Mouse (Mus musculus): ENCODE results near the gene Twist2. TPM values are rescaled to one million over a fixed set of nuclear protein-coding genes. Genes with fewer than 3 reads are reported as not detected.

The Twist2 gene
- polyA plus RNA-seq, 1 experiment from 2014 or later: 40.2 TPM

GRCm38 (mm10) chr1:91823530-91823929 lies 22.3 kb downstream of the Twist2 start:
- Histone ChIP-seq H3K4me1 (peaks cover 69% of the 10 kb centered on the region), H3K9me3 (replicated peaks) (no peaks in the 10 kb centered on the region), H3K4me3 (no peak overlapping the region), H3K27ac (peak overlapping the region; percentile 26; the same call in 1 of the 2 replicates), H3K27me3 (ENCODE audit: low read depth, poor library complexity, severe bottlenecking) (no peaks in the 10 kb centered on the region), H3K36me3 (peaks cover 5% of the 10 kb centered on the region; the same call in 1 of the 2 replicates)
- 26% methylated on average over 3 of the region's 3 CpGs for WGBS
- no peak for DNase-seq (ENCODE audit: low spot score)

GRCm38 (mm10) chr1:91823951-91824350 lies 22.7 kb downstream of the Twist2 start:
- Histone ChIP-seq H3K9me3 (replicated peaks) (no peaks in the 10 kb centered on the region), H3K27me3 (ENCODE audit: low read depth, poor library complexity, severe bottlenecking) (no peaks in the 10 kb centered on the region), H3K36me3 (peaks cover 4% of the 10 kb centered on the region; the same call in 1 of the 2 replicates), H3K4me1 (peaks cover 69% of the 10 kb centered on the region), H3K27ac (no peak overlapping the region), H3K4me3 (no peak overlapping the region)
- WGBS: 90% methylated on average over 7 of the region's 7 CpGs
- DNase-seq (ENCODE audit: low spot score): no peak

DNA sequence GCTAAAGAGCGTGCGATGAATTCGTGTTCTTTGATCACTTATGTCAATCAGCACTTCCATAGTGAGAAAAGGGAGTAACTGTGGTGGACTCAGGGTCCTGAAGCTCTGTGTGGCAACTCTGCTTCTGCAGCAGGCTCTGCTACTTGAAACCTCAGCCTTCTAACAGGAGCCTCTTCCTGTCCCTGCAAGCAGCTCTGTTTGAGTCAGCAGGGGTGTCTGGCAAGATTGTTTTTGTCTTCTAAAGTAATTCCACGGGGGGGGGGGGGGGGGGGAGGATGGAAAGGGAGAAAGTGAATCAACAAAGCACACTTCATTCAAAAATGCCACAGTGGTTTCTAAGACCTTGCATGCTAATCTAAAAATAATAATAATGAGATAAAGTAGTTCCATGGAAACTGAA lies 24.0 kb downstream of the Twist2 start:
- WGBS: 48% methylated on average over 4 of the region's 4 CpGs
- H3K36me3 ChIP-seq: peaks cover 4% of the 10 kb centered on the region; the same call in 1 of the 2 replicates
- H3K27ac ChIP-seq: no peak overlapping the region

GRCm38 (mm10) chr1:91831978-91832377 lies 30.7 kb downstream of the Twist2 start:
- no peak overlapping the region for H3K27ac ChIP-seq
- WGBS: 92% methylated on average over 7 of the region's 7 CpGs

More for the DNA sequence above, 24.0 kb downstream of the Twist2 start:
- no peak for DNase-seq (ENCODE audit: low spot score)
- H3K9me3 ChIP-seq (replicated peaks): no peaks in the 10 kb centered on the region
- H3K4me3 ChIP-seq: no peak overlapping the region
- H3K4me1 ChIP-seq: peaks cover 65% of the 10 kb centered on the region
- H3K27me3 ChIP-seq (ENCODE audit: low read depth, poor library complexity, severe bottlenecking): no peaks in the 10 kb centered on the region

GRCm38 (mm10) chr1:91839557-91839956 lies 38.3 kb downstream of the Twist2 start:
- Histone ChIP-seq H3K9me3 (replicated peaks) (no peaks in the 10 kb centered on the region), H3K4me1 (peaks cover 57% of the 10 kb centered on the region), H3K27ac (peak overlapping the region; percentile 65), H3K36me3 (peaks cover 23% of the 10 kb centered on the region), H3K4me3 (no peak overlapping the region), H3K27me3 (ENCODE audit: low read depth, poor library complexity, severe bottlenecking) (no peaks in the 10 kb centered on the region)
- 76% methylated on average over 6 of the region's 6 CpGs for WGBS
- DNase-seq (ENCODE audit: low spot score): no peak

More at GRCm38 (mm10) chr1:91831978-91832377, 30.7 kb downstream of the Twist2 start:
- peaks cover 20% of the 10 kb centered on the region; the same call in 1 of the 2 replicates for H3K36me3 ChIP-seq
- no peak for DNase-seq (ENCODE audit: low spot score)
- peaks cover 52% of the 10 kb centered on the region for H3K4me1 ChIP-seq
- H3K4me3 ChIP-seq: no peak overlapping the region
- H3K9me3 ChIP-seq (replicated peaks): no peaks in the 10 kb centered on the region
- no peaks in the 10 kb centered on the region for H3K27me3 ChIP-seq (ENCODE audit: low read depth, poor library complexity, severe bottlenecking)

DNA sequence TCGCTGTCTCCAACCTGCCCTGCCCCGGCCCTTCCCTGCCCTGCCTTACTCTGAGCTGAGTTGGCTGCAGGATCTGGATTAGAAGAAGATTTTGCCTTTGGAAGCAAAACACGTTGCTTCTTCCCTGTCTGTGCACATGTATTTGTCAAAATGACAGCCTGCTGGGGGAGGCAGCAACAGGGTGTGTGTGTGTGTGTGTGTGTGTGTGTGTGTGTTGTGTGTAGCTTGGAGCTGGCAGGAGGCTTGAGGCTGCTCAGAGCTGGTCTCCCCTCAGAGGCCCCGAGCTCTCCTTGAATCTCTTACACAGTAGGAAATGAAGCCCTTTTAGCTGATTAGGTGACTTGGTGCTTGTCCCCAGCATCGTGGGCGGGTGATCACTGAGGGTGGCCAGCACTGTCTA lies 38.7 kb downstream of the Twist2 start:
- H3K36me3 ChIP-seq: peaks cover 23% of the 10 kb centered on the region
- no peak overlapping the region for H3K4me3 ChIP-seq
- DNase-seq (ENCODE audit: low spot score): no peak
- H3K27ac ChIP-seq: peak overlapping the region; percentile 65
- H3K9me3 ChIP-seq (replicated peaks): no peaks in the 10 kb centered on the region
- peaks cover 61% of the 10 kb centered on the region for H3K4me1 ChIP-seq
- WGBS: 84% methylated on average over 6 of the region's 6 CpGs
- H3K27me3 ChIP-seq (ENCODE audit: low read depth, poor library complexity, severe bottlenecking): no peaks in the 10 kb centered on the region

DNA sequence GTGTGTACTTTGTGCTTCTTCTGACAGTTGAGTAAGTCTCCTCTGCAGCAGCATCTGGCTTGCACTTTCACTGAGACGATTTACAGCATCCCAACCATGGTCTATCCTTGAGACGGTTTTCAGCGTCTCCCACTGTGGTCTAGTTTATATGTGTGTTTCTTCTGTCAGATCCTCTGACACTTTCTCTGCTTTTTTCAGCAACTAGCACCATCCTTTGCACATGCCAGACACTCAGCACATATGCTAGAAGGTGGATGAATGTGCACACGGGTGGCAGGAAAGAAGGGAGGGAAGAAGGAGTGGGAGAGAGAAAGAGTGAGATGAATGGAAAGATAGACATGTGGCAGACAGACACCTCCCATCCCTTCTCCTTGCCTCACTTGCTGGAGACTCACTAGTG lies 43.0 kb downstream of the Twist2 start:
- H3K4me3 ChIP-seq: no peak overlapping the region
- H3K36me3 ChIP-seq: peaks cover 42% of the 10 kb centered on the region
- peak overlapping the region; percentile 79 for H3K27ac ChIP-seq
- peaks cover 44% of the 10 kb centered on the region for H3K4me1 ChIP-seq
- H3K9me3 ChIP-seq (replicated peaks): no peaks in the 10 kb centered on the region
- H3K27me3 ChIP-seq (ENCODE audit: low read depth, poor library complexity, severe bottlenecking): no peaks in the 10 kb centered on the region
- no peak for DNase-seq (ENCODE audit: low spot score)
- WGBS: 34% methylated on average over 4 of the region's 4 CpGs

GRCm38 (mm10) chr1:91844681-91845379 lies 43.6 kb downstream of the Twist2 start:
- peak; percentile 78 for DNase-seq (ENCODE audit: low spot score)
- H3K9me3 ChIP-seq (replicated peaks): no peaks in the 10 kb centered on the region
- H3K27ac ChIP-seq: peak overlapping the region; percentile 79
- 37% methylated on average over 8 of the region's 8 CpGs for WGBS
- no peaks in the 10 kb centered on the region for H3K27me3 ChIP-seq (ENCODE audit: low read depth, poor library complexity, severe bottlenecking)
- H3K4me1 ChIP-seq: peaks cover 38% of the 10 kb centered on the region
- H3K4me3 ChIP-seq: no peak overlapping the region
- H3K36me3 ChIP-seq: peaks cover 47% of the 10 kb centered on the region

- Histone ChIP-seq H3K27ac (peak overlapping the region; percentile 79), H3K36me3 (peaks cover 50% of the 10 kb centered on the region), H3K27me3 (ENCODE audit: low read depth, poor library complexity, severe bottlenecking) (no peaks in the 10 kb centered on the region), H3K4me1 (peaks cover 31% of the 10 kb centered on the region), H3K9me3 (replicated peaks) (no peaks in the 10 kb centered on the region), H3K4me3 (no peak overlapping the region)
- WGBS: 83% methylated on average over 9 of the region's 9 CpGs
- DNase-seq (ENCODE audit: low spot score): no peak
Observed at GRCm38 (mm10) chr1:91845380-91845957, 44.2 kb downstream of the Twist2 start.

- 88% methylated on average over 7 of the region's 7 CpGs for WGBS
- no peak for DNase-seq (ENCODE audit: low spot score)
- no peaks in the 10 kb centered on the region for H3K4me1 ChIP-seq
- H3K27ac ChIP-seq: no peak overlapping the region
- peaks cover 51% of the 10 kb centered on the region for H3K36me3 ChIP-seq
- no peak overlapping the region for H3K4me3 ChIP-seq
- H3K27me3 ChIP-seq (ENCODE audit: low read depth, poor library complexity, severe bottlenecking): no peaks in the 10 kb centered on the region
- no peaks in the 10 kb centered on the region for H3K9me3 ChIP-seq (replicated peaks)
Observed at GRCm38 (mm10) chr1:91851300-91851699, 50.0 kb downstream of the Twist2 start.

GRCm38 (mm10) chr1:91856771-91857664 lies 55.8 kb downstream of the Twist2 start:
- 80% methylated on average over 9 of the region's 9 CpGs for WGBS
- Histone ChIP-seq H3K9me3 (replicated peaks) (no peaks in the 10 kb centered on the region), H3K4me3 (no peak overlapping the region), H3K4me1 (0 out of 2 replicates have a peak, but pooled peaks cover 2% of the 10 kb centered on the region), H3K27me3 (ENCODE audit: low read depth, poor library complexity, severe bottlenecking) (no peaks in the 10 kb centered on the region), H3K27ac (no peak overlapping the region; the same call in 1 of the 2 replicates), H3K36me3 (peaks cover 1% of the 10 kb centered on the region; the same call in 1 of the 2 replicates)
- DNase-seq (ENCODE audit: low spot score): no peak

DNA sequence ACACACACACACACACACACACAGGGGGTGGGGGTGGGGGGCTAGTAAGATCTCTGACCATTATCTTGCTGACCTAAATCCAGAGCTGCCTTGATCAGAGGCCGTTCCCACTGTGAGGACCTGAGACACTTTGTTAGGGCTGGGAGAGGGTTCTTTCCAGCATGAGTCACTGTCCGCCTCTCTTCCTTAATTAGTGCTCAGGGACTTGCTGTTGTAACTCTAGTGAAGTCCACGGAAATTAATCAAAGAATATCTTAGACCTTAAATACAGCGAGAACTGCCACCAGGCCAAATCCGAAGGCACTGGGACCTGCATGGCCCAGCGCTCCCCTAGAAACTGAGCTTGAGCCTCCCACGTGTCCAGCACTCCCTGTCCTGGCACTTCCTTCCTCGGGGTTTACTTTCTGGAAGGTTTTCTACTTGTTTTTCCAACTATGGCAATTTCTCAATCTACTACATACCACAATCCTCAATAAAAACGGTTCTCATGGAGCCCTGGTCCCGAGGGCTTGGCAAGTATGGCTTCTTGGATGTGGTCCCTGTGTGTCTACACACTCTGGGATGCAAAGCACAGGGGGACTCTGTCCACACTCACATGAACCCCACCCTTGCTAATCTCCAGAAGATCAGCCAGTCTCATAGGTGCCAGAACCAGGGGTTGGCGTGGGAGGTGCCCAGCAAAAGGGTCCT lies 57.0 kb downstream of the Twist2 start:
- H3K4me1 ChIP-seq: 0 out of 2 replicates have a peak, but pooled peaks cover 2% of the 10 kb centered on the region
- no peaks in the 10 kb centered on the region for H3K9me3 ChIP-seq (replicated peaks)
- 86% methylated on average over 11 of the region's 11 CpGs for WGBS
- no peak overlapping the region for H3K27ac ChIP-seq
- H3K27me3 ChIP-seq (ENCODE audit: low read depth, poor library complexity, severe bottlenecking): no peaks in the 10 kb centered on the region
- no peak for DNase-seq (ENCODE audit: low spot score)
- H3K4me3 ChIP-seq: no peak overlapping the region
- no peaks in the 10 kb centered on the region for H3K36me3 ChIP-seq

Measured in limb, embryonic 10.5 days (tissue).